Mouse (Mus musculus) c-Kit-negative CD71-positive TER-119-positive erythroid progenitor cells, embryonic 14.5 days (primary cell): ENCODE measurements around the gene 6720489N17Rik.
"Not testable (repeated sequence)": the region's sequence is repeated elsewhere in the genome, so short reads cannot be mapped to it uniquely, and the experiment has no call there.

Experiments used
- DNase-seq: peaks from one replicate; pipeline ENCODE4 v3.0.0-alpha.2; 2013; ENCODE audit warnings: low read depth, low spot score

Gene 6720489N17Rik

DNA sequence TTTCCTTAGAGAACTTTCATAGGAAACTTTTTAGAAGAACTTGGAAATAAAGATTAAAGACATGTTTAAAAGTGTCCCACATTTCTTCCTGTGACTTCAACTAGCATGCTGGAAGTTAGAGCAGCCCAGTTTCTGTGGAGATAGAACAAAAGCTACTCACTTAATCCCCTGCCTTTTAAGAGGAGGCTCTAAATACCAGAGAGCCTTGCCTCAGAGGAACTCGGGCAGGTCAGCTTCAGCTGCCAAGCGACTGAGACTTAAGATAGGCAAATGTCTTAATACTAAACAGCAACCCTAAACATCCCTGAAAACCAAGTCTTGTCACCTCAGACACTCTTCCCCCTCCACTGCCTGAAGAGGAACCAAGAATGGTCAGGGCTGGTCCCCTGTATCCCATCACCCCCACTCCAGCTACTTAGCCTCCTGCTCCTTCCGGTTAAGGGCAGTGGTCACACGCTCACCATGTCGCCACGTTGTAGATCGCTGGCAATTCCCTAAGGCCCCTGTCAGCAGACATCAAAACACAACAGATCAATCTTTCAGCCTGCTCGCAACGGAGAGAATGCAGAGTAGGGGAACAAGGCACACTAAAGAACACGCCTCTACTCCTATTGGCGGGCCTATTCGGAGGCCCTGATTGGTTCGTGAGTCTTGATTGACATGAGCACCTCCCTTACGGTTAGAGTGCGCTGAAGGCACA, at the start of gene 6720489N17Rik:
Gene 6720489N17Rik (minus strand): TSS at position 606 of the 700 bp plus-strand sequence.
- DNase-seq: peak; percentile 50

- DNase-seq: no peak
These were observed 29.4 kb upstream of the 6720489N17Rik start for GRCm38 (mm10) chr13:62653369-62653743.

DNA sequence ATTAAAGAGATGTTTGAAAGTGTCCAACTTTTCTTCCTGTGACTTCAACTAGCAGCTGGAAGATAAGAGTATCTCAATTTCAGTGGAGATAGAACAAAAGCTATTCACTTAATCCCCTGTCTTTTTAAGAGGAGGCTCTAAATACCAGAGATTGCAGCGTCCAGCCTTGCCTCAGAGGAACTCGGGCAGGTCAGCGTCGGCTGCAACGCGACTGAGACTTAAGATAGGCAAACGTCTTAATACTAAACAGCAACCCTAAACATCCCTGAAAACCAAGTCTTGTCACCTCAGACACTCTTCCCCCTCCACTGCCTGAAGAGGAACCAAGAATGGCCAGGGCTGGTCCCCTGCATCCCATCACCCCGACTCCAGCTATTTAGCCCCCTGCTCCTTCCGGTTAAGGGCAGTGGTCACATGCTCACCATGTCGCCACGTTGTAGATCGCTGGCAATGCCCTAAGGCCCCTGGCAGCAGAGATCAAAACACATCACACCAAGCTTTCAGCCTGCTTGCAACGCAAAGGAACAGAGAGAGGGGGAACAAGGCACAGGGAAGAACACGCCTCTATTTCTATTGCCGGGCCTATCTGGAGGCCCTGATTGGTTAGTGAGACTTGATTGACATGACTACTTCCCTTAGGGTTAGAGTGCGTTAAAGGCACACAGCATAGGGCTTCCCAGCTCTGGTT, 28.8 kb upstream of the 6720489N17Rik start:
- DNase-seq: peak; percentile 5

DNA sequence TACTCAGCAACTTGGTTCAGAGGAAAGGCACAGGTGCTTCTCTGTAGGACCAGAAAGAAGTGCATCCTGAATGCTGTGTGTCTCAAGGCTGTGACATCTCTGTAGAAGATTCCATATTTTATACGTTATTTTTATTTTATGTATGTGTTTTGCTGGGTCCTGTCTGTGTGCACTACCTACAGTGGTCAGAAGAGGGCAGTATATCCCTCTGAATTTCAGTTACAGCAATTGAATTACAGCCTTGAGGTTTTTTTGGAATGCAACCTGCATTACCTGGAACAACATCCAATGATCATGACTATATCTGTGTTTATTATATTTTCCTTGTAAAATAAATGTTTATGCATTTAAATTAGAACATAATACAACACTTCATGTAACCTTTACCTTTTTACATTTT, 3.1 kb upstream of the 6720489N17Rik start:
- DNase-seq: peak; percentile 9

GRCm38 (mm10) chr13:62624277-62624665, 289 bp upstream of the 6720489N17Rik start:
- not testable (repeated sequence) for DNase-seq

DNA sequence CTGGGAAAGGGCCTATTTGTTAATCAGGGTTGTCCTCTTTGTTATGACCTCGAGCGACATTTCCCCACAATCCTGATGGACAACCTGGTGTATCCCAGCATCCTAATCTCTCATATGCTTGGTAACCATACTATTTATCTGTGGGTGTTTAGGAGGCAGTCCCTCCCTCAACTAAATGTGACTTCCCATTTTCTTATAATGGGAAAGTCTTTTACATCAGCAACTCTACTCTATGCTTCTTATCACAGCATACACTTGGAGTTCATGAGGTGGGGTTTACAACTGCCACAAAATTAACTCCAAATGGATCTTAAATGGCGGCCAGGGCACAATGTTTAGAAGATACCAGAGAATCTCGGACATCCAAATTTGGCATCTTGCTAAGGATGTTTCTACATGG, 6.5 kb downstream of the 6720489N17Rik start:
- not testable (repeated sequence) for DNase-seq

DNA sequence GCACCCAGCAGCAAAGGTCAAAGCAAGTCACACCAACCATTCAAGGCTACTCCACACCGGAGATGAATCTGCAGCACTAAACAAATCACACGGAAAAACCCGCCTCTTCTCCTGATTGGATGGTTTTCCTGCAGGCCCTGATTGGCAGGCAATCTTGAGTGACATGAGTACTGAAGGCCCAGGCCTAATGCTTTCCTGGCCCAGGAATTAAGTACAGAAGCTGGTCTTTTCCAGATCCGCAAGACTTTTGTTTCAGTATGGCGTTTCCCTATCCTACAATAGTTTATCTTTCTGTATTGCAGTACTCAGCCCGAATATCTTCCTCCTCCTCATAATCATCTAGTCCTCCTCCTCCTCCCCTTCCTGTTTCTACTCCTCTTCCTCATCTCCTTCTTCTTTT, 52.9 kb downstream of the 6720489N17Rik start, which contains the start of gene Zfp934:
Gene Zfp934 (minus strand): TSS at position 101 of the 400 bp plus-strand sequence.
- not testable (repeated sequence) for DNase-seq

DNA sequence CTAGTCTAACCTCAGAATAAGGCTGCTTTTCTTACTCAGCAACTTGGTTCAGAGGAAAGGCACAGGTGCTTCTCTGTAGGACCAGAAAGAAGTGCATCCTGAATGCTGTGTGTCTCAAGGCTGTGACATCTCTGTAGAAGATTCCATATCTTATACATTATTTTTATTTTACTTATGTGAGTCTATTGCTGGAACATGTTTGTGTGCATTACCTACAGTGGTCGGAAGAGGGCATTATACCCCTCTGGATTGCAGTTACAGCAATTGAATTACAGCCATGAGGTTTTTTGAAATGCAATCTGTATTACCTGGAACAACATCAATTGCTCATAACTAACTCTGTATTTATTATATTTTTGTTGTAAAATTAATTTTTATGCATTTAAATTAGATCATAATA, 62.3 kb downstream of the 6720489N17Rik start:
- DNase-seq: not testable (repeated sequence)

DNA sequence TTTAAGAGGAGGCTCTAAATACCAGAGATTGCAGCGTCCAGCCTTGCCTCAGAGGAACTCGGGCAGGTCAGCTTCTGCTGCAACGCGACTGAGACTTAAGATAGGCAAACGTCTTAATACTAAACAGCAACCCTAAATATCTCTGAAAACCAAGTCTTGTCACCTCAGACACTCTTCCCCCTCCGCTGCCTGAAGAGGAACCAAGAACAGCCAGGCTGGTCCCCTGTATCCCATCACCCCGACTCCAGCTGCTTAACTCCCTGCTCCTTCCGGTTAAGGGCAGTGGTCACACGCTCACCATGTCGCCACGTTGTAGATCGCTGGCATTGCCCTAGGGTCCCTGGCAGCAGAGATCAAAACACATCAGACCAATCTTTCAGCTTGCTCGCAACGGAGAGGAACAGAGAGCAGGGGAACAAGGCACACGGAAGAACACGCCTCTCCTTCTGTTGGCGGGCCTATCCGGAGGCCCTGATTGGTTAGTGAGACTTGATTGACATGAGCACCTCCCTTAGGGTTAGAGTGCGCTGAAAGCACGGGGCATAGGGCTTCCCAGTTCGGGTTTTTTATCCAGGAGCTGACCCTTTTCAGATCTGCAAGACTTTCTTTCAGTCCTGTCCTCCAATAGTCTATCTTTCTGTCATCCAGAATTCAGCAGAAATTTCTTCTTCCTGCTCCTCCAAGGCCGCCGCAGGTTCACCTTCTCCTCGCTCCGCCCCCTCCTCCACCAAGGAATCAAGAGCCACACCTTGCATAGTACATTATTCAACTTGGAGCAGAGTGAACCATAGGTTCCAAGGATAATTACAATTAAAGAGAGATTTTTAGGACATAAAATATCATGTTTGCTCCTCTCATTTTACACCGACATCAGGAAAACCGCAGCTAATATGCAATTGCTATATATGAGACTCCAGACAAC, 65.5 kb downstream of the 6720489N17Rik start, which contains the start of gene Zfp935:
Gene Zfp935 (minus strand): TSS at position 323 of the 922 bp plus-strand sequence.
- peak; percentile 0 for DNase-seq
